Mouse (Mus musculus): ENCODE results near the gene Npl. TPM values are rescaled to one million over a fixed set of nuclear protein-coding genes. Genes with fewer than 3 reads are reported as not detected.
"Not testable (repeated sequence)": the region's sequence is repeated elsewhere in the genome, so short reads cannot be mapped to it uniquely, and the experiment has no call there.

Gene Npl
- total RNA-seq, 2 experiments from 2014 or later = 6.0 to 8.1 TPM

DNA sequence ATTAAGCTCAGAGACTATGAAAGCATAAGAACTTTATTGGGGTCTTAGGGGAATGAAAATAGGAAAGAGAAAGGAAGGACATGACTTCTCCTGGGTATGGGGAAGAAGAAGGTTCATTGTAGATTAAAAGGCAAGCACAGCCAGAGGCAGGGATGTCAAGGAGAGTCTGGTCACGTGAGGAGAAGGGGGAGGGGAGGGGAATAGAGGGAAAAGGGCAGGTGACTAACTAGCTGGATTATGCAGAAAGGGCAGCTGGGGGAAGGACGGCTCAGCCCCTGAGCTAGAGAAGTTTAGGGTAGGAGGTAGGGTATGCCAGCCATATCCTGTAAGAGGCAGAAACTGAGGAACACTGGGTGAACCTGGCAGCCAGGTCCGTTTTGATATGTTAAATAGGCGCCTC, 56.5 kb downstream of the Npl start:
- no peak for DNase-seq (ENCODE audit: low spot score in 2 of 2)
- intact Hi-C loops (cut with DNase I) = no loop called here

DNA sequence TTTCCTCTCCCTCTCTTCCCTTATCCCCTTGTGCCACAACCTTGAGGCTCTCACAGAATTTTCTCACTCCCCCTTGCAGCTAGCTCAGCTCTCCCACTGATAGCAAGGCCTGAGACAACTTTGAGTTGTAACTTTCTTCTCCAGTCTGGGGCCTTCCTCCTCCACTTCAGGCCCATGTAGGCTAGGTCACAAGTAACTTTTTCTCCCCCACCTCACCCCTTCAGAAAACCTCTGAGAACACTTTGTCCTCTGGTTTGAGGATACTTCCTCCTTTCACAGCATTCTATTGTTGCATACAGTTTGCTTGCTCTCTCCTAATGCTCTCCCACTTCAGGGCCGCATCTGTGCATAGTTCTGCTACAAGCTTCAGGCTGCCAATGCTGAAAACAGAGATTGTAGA, 58.0 kb downstream of the Npl start:
- intact Hi-C loops (cut with DNase I) = no loop called here

DNA sequence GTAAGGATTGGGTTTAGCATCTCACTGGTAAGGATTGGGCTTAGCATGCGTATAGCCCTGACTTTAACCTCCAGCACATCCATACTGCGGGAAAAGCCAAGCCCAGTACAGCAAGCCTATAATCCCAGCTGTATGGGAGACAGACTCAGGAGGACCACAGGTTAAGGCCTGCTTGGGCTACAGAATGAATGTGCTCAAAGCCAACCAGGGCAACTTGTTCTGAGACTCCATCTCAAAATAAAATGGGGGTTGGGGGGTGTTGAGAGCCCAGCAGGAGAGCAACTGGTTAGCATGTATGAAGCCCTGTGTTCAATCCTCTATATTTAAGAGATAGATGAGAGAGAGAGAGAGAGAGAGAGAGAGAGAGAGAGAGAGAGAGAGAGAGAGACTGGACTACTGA, 58.5 kb downstream of the Npl start:
- intact Hi-C loops (cut with DNase I) = no loop called here
- no peak for DNase-seq (ENCODE audit: low spot score in 2 of 2)

More for the DNA sequence above, 58.0 kb downstream of the Npl start:
- DNase-seq (ENCODE audit: low spot score in 2 of 2) = peak in 1 of 2 experiments; percentile 39

DNA sequence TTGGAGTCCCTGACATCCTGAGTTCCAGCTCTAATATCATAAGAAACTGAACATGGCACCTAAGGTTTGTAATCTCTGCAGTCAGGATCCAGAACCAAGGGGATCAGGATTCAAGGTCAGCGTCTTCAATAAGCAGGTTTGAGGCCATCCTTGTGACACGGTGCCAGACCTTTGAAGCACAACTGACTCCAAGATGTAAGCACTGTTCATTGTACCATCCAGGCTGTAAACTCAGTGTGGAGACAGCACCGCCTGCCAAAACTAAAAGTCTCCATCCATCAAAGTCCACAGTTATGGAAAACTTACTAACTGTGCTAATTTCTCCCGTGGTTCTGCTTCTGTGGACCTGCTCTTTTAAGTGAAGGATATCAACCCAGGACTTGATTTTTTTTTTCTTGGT, 59.9 kb downstream of the Npl start:
- no peak for DNase-seq (ENCODE audit: low spot score in 2 of 2)
- intact Hi-C loops (cut with DNase I) = no loop called here

DNA sequence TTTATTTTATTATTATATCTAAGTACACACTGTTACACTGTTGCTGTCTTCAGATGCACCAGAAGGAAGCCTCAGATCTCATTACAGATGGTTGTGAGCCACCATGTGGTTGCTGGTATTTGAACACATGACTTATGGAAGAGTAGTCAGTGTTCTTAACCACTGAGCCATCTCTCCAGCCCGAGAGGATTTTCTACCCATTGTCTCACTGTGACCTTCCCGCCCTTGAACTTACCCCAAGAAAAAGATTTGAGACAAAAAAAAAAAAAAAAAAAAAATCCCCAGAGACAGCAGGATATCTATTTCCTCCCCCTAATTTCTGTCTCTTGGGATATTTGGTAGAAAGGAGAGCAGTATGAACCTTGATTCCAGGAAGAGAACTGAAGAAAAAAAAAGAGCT, 60.3 kb downstream of the Npl start:
- intact Hi-C loops (cut with DNase I) = no loop called here
- DNase-seq (ENCODE audit: low spot score in 2 of 2) = no peak

DNA sequence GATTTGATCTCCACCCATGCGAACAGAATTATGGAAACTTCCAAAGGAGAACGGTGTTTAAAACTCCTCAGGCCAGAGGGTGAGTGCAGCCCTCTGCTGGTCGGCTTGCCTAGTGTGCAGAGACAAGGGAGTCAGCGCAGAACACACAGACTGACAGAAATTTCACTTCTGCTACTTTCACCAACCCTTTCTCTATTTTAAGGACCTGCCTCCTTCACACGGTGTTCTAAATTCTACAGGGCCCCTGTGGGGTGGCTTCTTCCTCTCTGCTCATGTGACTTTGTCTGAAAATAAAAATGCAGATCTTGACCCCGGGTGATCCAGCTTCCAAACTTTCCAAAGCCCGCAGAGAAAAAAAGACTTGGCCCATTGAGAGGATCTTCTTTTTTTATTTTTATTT, 60.7 kb downstream of the Npl start:
- DNase-seq (ENCODE audit: low spot score in 2 of 2) = peak; percentile 43 to 58
- intact Hi-C loops (cut with DNase I) = no loop called here

DNA sequence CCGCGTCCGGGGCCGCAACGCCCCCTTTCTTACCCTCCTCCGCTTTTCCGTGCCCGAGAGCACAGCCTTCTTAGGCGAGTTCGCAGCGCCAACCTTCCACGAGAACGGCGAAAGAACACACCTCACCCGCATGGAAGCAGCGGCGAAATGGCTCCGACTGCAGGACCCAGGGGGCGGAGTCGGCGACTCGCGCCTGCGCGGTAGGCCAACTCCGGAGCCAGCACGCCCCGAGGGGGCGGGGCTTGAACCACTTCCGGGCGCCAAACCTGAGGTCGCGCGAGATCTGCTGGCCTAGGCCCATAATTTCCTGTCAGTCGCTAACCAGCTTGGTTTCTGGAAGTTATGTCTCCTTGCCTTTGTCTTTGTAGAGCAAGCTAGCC, 62.4 kb downstream of the Npl start, which contains the start of gene Dhx9:
Gene Dhx9 (minus strand): TSS at position 161 of the 380 bp plus-strand sequence.
- intact Hi-C loops (cut with DNase I) = no loop called here
- DNase-seq (ENCODE audit: low spot score in 2 of 2) = peak; percentile 99

DNA sequence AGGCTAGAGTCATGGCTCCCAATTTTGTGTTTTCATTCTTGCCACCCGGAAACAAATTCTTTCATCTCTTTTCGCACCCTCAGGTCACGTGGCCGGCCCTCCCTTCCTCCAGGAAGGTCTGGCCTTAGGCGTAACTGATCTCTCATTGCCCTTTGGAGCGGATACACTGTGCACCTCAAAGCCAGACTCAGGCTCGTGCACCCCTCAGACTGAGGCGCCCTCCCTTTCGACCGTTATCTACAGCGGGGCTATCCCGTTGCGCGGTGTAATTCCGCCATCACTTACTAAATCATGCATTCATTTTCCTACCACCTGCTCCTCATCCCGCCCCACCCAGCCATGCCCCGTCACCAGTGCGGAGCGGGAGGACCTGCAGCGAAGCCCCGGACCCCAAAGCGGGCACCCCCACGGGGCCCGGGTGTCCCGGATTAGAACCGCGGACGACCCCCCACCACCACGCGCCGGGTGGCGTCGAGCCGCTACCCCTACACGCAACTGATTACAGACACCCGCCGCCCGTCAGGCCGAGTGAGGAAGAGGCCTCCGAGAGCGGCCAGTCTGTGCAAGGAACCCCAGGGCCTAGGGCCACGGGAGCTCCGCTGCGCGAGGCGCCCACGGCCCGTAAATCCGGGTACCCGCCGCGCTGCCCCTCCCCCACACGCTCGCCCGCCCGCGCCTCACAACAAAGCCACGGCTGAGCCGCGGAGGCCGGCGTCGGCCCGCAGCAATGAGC, 62.9 kb downstream of the Npl start:
- intact Hi-C loops (cut with DNase I) = no loop called here
- DNase-seq (ENCODE audit: low spot score in 2 of 2) = peak in 1 of 2 experiments; percentile 32

DNA sequence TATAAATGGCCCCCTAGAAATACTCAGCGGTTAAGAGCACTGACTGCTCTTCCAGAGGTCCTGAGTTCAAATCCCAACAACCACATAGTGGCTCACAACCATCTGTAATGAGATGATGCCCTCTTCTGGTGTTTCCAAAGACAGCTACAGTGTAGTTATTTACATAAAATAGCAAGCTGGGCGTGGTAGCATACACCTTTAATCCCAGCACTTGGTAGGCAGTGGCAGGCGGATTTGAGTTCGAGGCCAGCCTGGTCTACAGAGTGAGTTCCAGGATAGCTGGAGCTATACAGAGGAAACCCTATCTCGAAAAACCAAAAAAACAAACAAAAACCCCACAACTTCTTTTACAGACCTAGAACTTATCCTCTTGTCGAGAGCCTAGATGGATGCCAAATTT, 63.7 kb downstream of the Npl start:
- intact Hi-C loops (cut with DNase I); DNase-seq (ENCODE audit: low spot score in 2 of 2): not testable (repeated sequence)

DNA sequence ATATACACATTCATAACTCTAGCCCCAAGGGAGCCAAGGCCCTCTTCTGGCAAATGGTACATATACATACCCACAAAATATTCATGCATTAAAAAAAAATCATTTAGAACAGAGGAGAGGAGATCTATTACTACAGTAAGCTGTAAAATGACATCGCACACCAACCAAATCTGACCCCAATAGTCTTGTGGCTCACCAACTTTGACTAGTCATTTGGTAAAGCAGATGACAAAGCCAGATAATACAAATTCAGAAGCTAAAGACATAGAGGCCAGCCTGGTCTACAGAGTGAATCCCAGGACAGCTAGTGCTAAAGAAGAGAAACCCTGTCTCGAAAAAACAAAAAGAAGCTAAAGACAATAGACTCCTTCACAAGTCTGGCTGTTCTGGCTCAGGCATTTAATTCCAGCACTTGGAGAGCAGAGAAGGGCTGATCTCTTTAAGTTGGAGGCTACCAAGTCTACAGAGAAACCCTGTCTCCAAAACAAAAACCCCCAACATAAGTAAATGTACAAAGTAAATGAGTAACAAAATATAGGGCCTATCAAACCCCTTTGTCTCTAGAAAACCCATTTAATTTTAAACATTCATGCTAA, 64.5 kb downstream of the Npl start:
- DNase-seq (ENCODE audit: low spot score in 2 of 2) = no peak
- intact Hi-C loops (cut with DNase I) = no loop called here

DNA sequence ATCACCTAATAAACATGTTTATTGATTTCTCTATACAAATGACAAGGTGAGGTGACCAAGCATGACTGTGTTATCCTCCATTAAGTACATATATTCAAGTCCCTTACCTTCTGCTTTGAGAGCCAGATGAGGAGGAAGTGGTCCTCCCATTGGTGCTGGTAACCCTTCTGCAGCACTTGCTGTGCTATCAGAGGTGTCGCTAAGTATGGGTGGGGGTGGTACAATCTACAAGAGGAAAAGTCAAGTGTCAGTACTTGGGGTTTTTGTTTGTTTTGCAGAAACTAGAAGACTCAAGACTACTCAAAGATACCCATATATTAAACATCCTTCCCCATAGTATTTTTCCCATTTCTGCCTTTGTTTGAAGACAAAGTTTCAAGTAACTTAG, 68.8 kb downstream of the Npl start:
- intact Hi-C loops (cut with DNase I) = no loop called here
- no peak for DNase-seq (ENCODE audit: low spot score in 2 of 2)

DNA sequence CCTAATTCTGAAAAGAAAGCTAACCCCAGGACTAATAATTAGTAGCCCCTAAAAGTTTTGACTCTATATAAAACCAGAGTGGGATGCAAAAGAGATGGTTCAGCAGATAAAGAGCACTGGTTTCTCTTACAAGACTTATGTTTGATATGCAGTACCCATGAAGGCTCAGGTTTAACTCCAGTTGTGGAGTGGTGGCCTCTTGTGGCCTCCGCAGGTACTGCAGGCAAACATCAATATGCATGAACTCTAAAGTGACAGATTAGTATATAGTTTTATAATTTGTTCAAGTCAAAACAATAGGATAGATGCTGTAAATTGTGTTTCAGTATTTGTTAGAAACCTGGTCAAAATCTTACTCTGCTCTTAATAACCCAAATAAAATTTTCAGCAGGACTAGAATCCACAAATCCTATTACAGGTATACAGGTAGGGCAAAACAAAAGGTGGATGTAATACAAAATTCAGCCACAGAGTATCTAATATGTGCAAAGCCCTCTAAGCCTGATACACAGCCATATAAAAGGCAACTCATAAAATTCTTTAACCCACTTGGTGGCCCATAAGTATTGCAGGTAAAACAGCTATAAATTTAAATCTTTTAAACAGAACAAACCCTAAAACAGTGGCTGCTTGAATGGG, 69.3 kb downstream of the Npl start:
- intact Hi-C loops (cut with DNase I) = no loop called here
- DNase-seq (ENCODE audit: low spot score in 2 of 2) = peak; percentile 83

DNA sequence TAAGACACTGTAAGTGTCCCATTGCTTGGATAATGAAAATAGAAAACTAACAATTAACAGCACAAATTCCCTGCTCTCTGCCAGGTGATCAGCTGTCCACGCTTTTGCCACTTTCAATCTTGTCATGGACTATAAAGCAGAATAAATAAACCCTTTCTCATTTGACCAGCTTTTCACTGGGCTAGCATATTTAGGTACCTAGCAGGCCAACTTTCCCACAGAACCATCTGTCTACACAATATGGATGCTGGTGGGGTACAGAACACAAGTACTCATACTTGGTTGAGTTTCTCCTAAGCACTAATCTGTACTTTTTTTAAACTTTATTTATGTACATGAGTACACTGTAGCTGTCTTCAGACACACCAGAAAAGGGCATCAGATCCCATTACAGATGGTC, 70.5 kb downstream of the Npl start:
- intact Hi-C loops (cut with DNase I) = no loop called here

DNA sequence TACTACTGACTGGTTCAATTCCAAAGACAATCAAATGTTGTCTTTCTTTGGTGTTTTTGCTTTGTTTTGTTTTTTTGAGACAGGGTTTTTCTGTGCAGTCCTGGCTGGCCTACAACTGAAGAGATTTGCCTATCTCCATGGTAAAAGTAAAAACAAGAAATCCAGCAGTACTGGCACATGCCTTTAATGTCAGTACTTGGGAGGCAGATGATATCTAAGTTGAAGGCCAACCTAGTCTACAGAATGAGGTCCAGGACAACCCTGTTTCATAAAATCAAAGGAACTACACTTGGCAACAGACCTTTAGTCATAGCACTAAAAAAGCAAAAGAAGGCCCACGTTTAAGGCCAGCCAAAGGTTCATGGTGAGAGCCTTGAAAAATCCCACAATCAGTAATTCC, 88.0 kb downstream of the Npl start:
- no peak for DNase-seq (ENCODE audit: low spot score in 2 of 2)
- intact Hi-C loops (cut with DNase I) = no loop called here

More for the DNA sequence above, 70.5 kb downstream of the Npl start:
- DNase-seq (ENCODE audit: low spot score in 2 of 2) = no peak

DNA sequence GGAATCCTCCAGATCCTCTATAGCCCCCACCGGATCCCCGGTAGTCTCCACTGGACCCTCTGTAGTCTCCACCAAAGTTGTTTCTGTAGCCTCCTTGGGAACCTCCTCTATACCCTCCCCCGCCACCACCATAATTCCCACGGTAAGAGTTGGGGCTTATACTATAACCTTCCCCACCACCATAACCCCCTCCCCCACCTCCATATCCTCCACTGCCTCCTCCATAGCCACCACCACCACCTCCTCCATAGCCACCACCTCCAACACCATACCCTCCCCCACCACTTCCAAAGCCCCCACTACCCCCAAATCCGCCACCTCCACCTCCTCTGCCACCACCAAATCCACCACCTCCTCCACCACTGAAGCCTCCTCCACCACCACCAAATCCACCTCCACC, 93.7 kb downstream of the Npl start:
- no peak for DNase-seq (ENCODE audit: low spot score in 2 of 2)
- intact Hi-C loops (cut with DNase I) = no loop called here

DNA sequence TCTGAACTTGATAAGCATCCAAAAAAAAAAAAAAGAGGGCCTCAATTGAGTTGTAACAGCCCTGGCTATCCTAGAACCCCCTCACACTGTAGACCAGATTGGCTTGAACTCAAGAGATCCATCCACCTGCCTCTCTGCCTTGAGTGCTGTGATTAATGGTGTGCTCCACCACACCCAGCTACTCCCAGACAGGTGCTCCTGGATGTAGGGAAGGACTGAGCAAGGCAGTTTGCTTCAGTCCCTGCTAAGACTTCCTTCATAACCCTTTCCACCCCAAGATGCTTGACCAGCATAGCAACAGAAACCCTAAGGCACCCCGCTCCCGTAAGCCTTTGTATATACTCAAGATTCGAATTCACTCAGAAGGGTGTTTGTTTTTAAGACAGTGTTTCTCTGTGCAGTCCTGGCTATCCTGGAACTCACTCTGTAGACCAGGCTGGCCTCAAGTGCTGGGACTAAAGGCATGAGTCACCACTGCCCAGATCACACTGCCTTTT, 96.7 kb downstream of the Npl start:
- intact Hi-C loops (cut with DNase I) = no loop called here
- no peak for DNase-seq (ENCODE audit: low spot score in 2 of 2)

Other genes with a start within 250 kb of the Npl start
- gene Lamc1, start 217.3 kb downstream of the Npl start, total RNA-seq (2021) = 10 to 100 TPM; 40.8 to 46.8 TPM
- 1 to 10 TPM; 2.0 TPM for gene Shcbp1l, start 124.9 kb downstream of the Npl start, total RNA-seq (2021)
- gene Dhx9, start 62.4 kb downstream of the Npl start, total RNA-seq (2021) = 100 to 1,000 TPM; 105 to 107 TPM
- gene Rgs8, start 103.0 kb upstream of the Npl start, total RNA-seq (2021) = 10 to 100 TPM; 37.6 to 39.6 TPM
- 1 to 10 TPM; 6.6 to 6.8 TPM for gene Rgs16, start 190.3 kb upstream of the Npl start, total RNA-seq (2021)
- gene Rnasel, start 199.4 kb upstream of the Npl start, total RNA-seq (2021) = 1 to 10 TPM; 7.6 to 8.3 TPM